Mouse (Mus musculus) spleen, adult 12 weeks (tissue): Measurements from ENCODE around the gene Rbm4b.
"Not testable (repeated sequence)": the region's sequence is repeated elsewhere in the genome, so short reads cannot be mapped to it uniquely, and the experiment has no call there.

Experiments
- DNase-seq: peaks from one replicate; pipeline ENCODE4 v3.0.0; 2022; ENCODE audit warnings: low spot score

Rbm4b gene

GRCm38 (mm10) chr19:4745057-4745456 is 11.2 kb upstream of the Rbm4b start:
- DNase-seq = no peak

- no peak for DNase-seq
These were observed 10.6 kb upstream of the Rbm4b start for GRCm38 (mm10) chr19:4745681-4746080.

- DNase-seq = no peak
These were observed 9.7 kb upstream of the Rbm4b start for GRCm38 (mm10) chr19:4746611-4747010.

GRCm38 (mm10) chr19:4747631-4748312 is 8.5 kb upstream of the Rbm4b start:
- DNase-seq = no peak

- DNase-seq = no peak
These were observed 7.8 kb upstream of the Rbm4b start for GRCm38 (mm10) chr19:4748493-4748892.

- no peak for DNase-seq
These were observed 6.3 kb upstream of the Rbm4b start for GRCm38 (mm10) chr19:4749975-4750374.

GRCm38 (mm10) chr19:4755565-4756192 is 618 bp upstream of the Rbm4b start:
- DNase-seq = peak; percentile 84

- DNase-seq = no peak
These were observed 624 bp downstream of the Rbm4b start for GRCm38 (mm10) chr19:4756921-4757320.

GRCm38 (mm10) chr19:4760544-4760943 is 4.2 kb downstream of the Rbm4b start:
- DNase-seq = not testable (repeated sequence)

GRCm38 (mm10) chr19:4762876-4763275 is 6.6 kb downstream of the Rbm4b start:
- no peak for DNase-seq

GRCm38 (mm10) chr19:4767507-4768148 is 11.3 kb downstream of the Rbm4b start:
- DNase-seq = no peak

GRCm38 (mm10) chr19:4772785-4773184 is 16.5 kb downstream of the Rbm4b start:
- no peak for DNase-seq

GRCm38 (mm10) chr19:4782891-4783290 is 26.6 kb downstream of the Rbm4b start:
- DNase-seq = no peak

GRCm38 (mm10) chr19:4785206-4785605 is 28.9 kb downstream of the Rbm4b start:
- DNase-seq = no peak

- DNase-seq = no peak
These were observed 30.0 kb downstream of the Rbm4b start for GRCm38 (mm10) chr19:4786313-4786712.

GRCm38 (mm10) chr19:4793281-4793830 is 37.1 kb downstream of the Rbm4b start:
- DNase-seq = no peak

GRCm38 (mm10) chr19:4793831-4794422 is 37.6 kb downstream of the Rbm4b start, which contains the start of gene Rbm4:
Gene Rbm4 (minus strand): TSS chr19:4793901.
- DNase-seq = peak; percentile 92

GRCm38 (mm10) chr19:4795929-4796328 is 39.6 kb downstream of the Rbm4b start:
- DNase-seq = no peak

- no peak for DNase-seq
These were observed 41.5 kb downstream of the Rbm4b start for GRCm38 (mm10) chr19:4797846-4798245.

GRCm38 (mm10) chr19:4799083-4799482 is 42.8 kb downstream of the Rbm4b start:
- no peak for DNase-seq

- no peak for DNase-seq
These were observed 46.4 kb downstream of the Rbm4b start for GRCm38 (mm10) chr19:4802691-4803091.

- no peak for DNase-seq
These were observed 47.0 kb downstream of the Rbm4b start for GRCm38 (mm10) chr19:4803283-4803682.

GRCm38 (mm10) chr19:4810309-4810708 is 54.0 kb downstream of the Rbm4b start:
- no peak for DNase-seq
